Mouse (Mus musculus) ES-E14 (cell line): ENCODE data around the gene Ksr1. TPM values are rescaled to one million over a fixed set of nuclear protein-coding genes. Genes with fewer than 3 reads are reported as not detected.

Source experiments
- DNase-seq: peaks from one replicate; pipeline ENCODE4 v3.0.0-alpha.2; 2013; ENCODE audit warnings: low read depth, low spot score
- H3K27ac ChIP-seq: 2 replicates; pipeline ENCODE4 v1.5.1; 2012; ENCODE audit warnings: low read depth, mild to moderate bottlenecking, low read length, moderate library complexity, mixed read lengths; ENCODE audit not compliant: poor library complexity, insufficient read depth, severe bottlenecking
- H3K36me3 ChIP-seq: 2 replicates; pipeline ENCODE4 v1.6.1; 2012; ENCODE audit warnings: mild to moderate bottlenecking, low read length, moderate library complexity, mixed read lengths; ENCODE audit not compliant: control insufficient read depth, poor library complexity, insufficient read depth, severe bottlenecking
- H3K4me1 ChIP-seq, 2 experiments: fragments of 150-350 bp in 1 of 2; sonication (generic) in 1 of 2; 2 replicates each; pipeline ENCODE4 v1.6.1; 2012; ENCODE audit warnings: low read length in 2 of 2, mild to moderate bottlenecking in 1 of 2, mixed read lengths in 1 of 2; ENCODE audit not compliant: control insufficient read depth in 2 of 2, insufficient read depth in 2 of 2, poor library complexity in 1 of 2
- H3K4me3 ChIP-seq, 2 experiments: fragments of 150-350 bp in 1 of 2; sonication (generic) in 1 of 2; 2 replicates each; pipeline ENCODE4 v1.5.1; 2012; ENCODE audit warnings: low read length in 2 of 2, low read depth in 1 of 2, mild to moderate bottlenecking in 1 of 2, mixed read lengths in 1 of 2; ENCODE audit not compliant: insufficient read depth in 1 of 2, poor library complexity in 1 of 2, severe bottlenecking in 1 of 2
- H3K9ac ChIP-seq: 2 replicates; pipeline ENCODE4 v1.6.1; 2012; ENCODE audit warnings: low read depth, mild to moderate bottlenecking, low read length, mixed read lengths; ENCODE audit not compliant: poor library complexity, insufficient read depth, severe bottlenecking
- H3K9me3 ChIP-seq: fragments of 150-350 bp; sonication (generic); 2 replicates; pipeline ENCODE4 v1.6.1; 2012; ENCODE audit warnings: low read depth, mild to moderate bottlenecking, low read length; ENCODE audit not compliant: control insufficient read depth, insufficient read depth
- CHD2 ChIP-seq: IDR thresholded peaks from 2 replicates; pipeline ENCODE4 v1.6.1; 2014; ENCODE audit warnings: mild to moderate bottlenecking, low read depth, low read length, inconsistent platforms
- HCFC1 ChIP-seq: IDR thresholded peaks from 2 replicates; pipeline ENCODE4 v1.6.1; 2012; ENCODE audit warnings: low read length, inconsistent platforms, borderline replicate concordance; ENCODE audit not compliant: insufficient read depth
- MAFK ChIP-seq: IDR thresholded peaks from 2 replicates; pipeline ENCODE4 v1.6.1; 2014; ENCODE audit warnings: mild to moderate bottlenecking, low read depth, low read length, inconsistent platforms; ENCODE audit not compliant: insufficient read depth
- ZC3H11A ChIP-seq: IDR thresholded peaks from 2 replicates; pipeline ENCODE4 v1.6.1; 2012; ENCODE audit warnings: low read depth, mild to moderate bottlenecking, inconsistent platforms, low read length, borderline replicate concordance
- ZNF384 ChIP-seq: IDR thresholded peaks from 2 replicates; pipeline ENCODE4 v1.6.1; 2012; ENCODE audit warnings: low read depth, low read length, inconsistent platforms
- in situ Hi-C, 2 experiments: fragments of 600-800 bp; cut with MboI; formaldehyde crosslinking; loops; one replicate each; pipeline ENCODE4 v1.15.1; 2025; ENCODE audit warnings: low sequenced_read_pairs in 2 of 2, inconsistent platforms in 1 of 2; ENCODE audit not compliant: unreplicated experiment in 2 of 2
- total RNA-seq: library from RNA; depleted of rRNA; stranded (reverse); fragments of 300-350 nt; gene quantifications from 2 replicates; pipeline ENCODE4 v1.2.3, GENCODE M21; 2012; rRNA removed

The Ksr1 gene
- total RNA-seq, 1 experiment, result 11.3 TPM

DNA sequence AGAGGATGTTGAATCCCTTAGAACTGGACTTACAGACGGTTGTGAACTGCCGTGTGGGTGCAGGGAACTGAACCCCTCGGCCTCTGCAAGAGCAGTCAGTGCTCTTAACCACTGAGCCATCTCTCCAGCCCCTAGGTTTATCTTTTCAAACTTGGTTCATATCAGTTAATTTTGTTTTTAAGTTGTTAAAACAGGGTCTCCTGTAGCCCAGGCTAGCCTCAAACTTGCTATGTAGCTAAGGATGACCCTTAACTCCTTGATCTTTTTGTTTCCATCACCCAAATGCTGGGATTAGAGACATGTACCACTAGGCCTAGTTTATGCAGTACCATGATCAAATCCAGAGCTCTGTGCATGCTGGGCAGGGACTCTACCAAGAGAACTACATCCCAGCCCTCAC, 174.5 kb downstream of the Ksr1 start:
- H3K4me3 ChIP-seq, result no peak overlapping the region
- peaks cover 6 to 22% of the 10 kb centered on the region in 2 experiments; a peak in 3 of 4 replicates for H3K4me1 ChIP-seq
- no peak overlapping the region for H3K27ac ChIP-seq
- no peak for DNase-seq
- TF ChIP-seq MAFK, result no peak
- TF ChIP-seq ZC3H11A, result no peak
- TF ChIP-seq HCFC1, result no peak
- TF ChIP-seq ZNF384, result no peak
- TF ChIP-seq CHD2, result no peak
- in situ Hi-C loops, result no loop called here
- H3K9ac ChIP-seq, result no peak overlapping the region
- no peaks in the 10 kb centered on the region for H3K36me3 ChIP-seq
- no peaks in the 10 kb centered on the region for H3K9me3 ChIP-seq

- DNase-seq, result no peak
- peaks cover 6 to 22% of the 10 kb centered on the region in 2 experiments; a peak in 3 of 4 replicates for H3K4me1 ChIP-seq
- H3K9me3 ChIP-seq, result no peaks in the 10 kb centered on the region
- TF ChIP-seq CHD2 (no peak), HCFC1 (no peak), MAFK (no peak), ZNF384 (no peak), ZC3H11A (no peak)
- no peaks in the 10 kb centered on the region for H3K36me3 ChIP-seq
- H3K27ac ChIP-seq, result no peak overlapping the region
- no peak overlapping the region for H3K9ac ChIP-seq
- in situ Hi-C loops, result no loop called here
- no peak overlapping the region for H3K4me3 ChIP-seq
These were observed 175.1 kb downstream of the Ksr1 start for GRCm38 (mm10) chr11:78971096-78971495.

DNA sequence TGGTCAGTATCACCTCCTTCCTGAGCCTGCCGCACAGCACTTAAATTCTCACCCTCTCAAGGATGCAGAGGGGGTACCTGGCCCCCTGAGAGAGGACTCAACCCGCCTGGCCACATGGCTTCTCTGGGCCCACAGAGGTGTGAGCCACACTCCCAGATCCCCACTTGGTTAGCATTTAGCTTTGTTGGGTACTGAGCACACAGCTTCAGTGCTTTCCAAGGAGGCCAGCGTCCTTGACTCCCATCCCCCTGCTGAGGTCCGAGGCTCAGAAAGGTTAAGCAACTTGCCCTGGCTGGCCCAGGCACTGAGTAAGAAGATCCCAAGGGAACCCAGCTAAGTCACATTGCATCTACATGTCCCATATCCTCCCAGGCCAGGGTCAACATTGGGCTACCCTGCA, 178.1 kb downstream of the Ksr1 start:
- in situ Hi-C loops, result loop anchor here in 1 of 2 experiments (10.0 kb wide), 1 partner anchor 327 kb away; the partner anchor contains the start of gene Gm9964
- Histone ChIP-seq H3K36me3 (no peaks in the 10 kb centered on the region), H3K4me3 (no peak overlapping the region), H3K27ac (no peak overlapping the region), H3K4me1 (peaks cover 6 to 19% of the 10 kb centered on the region in 2 experiments; a peak in 3 of 4 replicates), H3K9ac (no peak overlapping the region), H3K9me3 (no peaks in the 10 kb centered on the region)
- no peak for DNase-seq
- no peak for TF ChIP-seq MAFK
- no peak for TF ChIP-seq ZNF384
- TF ChIP-seq HCFC1, result no peak
- TF ChIP-seq ZC3H11A, result no peak
- no peak for TF ChIP-seq CHD2

- Histone ChIP-seq H3K4me1 (peaks cover 4 to 15% of the 10 kb centered on the region in 2 experiments; a peak in 2 of 4 replicates), H3K4me3 (no peak overlapping the region), H3K9me3 (no peaks in the 10 kb centered on the region), H3K9ac (no peak overlapping the region), H3K36me3 (no peaks in the 10 kb centered on the region), H3K27ac (no peak overlapping the region)
- TF ChIP-seq CHD2, result no peak
- TF ChIP-seq ZC3H11A, result peak; percentile 45; the same call in 1 of the 2 replicates
- in situ Hi-C loops, result loop anchor here in 1 of 2 experiments (10.0 kb wide), 1 partner anchor 327 kb away; the partner anchor contains the start of gene Gm9964
- peak; percentile 61 for DNase-seq
These were observed 178.8 kb downstream of the Ksr1 start for GRCm38 (mm10) chr11:78967371-78967770.

Other genes starting within 250 kb of the Ksr1 start
- 0.16 and 0.22 TPM in 2 replicates for gene Nos2, start 225.6 kb downstream of the Ksr1 start, total RNA-seq
- gene Lgals9, start 161.5 kb downstream of the Ksr1 start, total RNA-seq, result 3.8 and 8.6 TPM in 2 replicates
- gene Wsb1, start 108.3 kb upstream of the Ksr1 start, total RNA-seq, result 54.2 and 75.5 TPM in 2 replicates
- gene Gm9964, start 150.5 kb upstream of the Ksr1 start, total RNA-seq, result not detected in 2 replicates
- 15.3 and 16.7 TPM in 2 replicates for gene Nf1, start 193.3 kb upstream of the Ksr1 start, total RNA-seq